Mouse (Mus musculus) megakaryocyte, embryonic 14.5 days (primary cell): ENCODE data around the gene Pisd.

Experiments used
- FLI1 ChIP-seq: IDR thresholded peaks from 2 replicates; pipeline ENCODE4 v1.6.1; 2012; ENCODE audit warnings: low read length, inconsistent platforms, mixed read lengths
- GATA1 ChIP-seq: IDR thresholded peaks from 3 replicates; pipeline ENCODE4 v1.6.1; 2012; ENCODE audit warnings: mixed read lengths, low read length, inconsistent platforms, borderline replicate concordance

DNA sequence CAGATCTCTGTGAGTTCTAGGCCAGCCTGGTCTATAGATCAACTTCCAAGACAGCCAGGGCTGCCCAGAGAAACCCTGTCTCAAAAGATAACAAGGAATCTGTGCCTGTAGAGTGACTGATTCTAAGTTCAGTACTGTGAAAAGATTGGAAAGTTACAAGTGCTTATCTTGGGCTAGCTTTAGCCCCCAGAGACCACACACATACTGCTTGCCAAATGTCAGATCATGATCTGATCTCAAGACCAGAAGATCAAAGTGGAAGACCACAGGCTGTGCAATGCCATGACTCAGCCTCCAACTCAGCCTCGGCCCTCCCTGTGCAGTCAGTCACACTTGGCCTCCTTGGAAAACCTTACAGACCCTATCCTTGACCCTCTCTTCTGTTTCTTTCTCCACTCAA, 49.1 kb upstream of the Pisd start:
- TF ChIP-seq GATA1 = no peak
- TF ChIP-seq FLI1 = no peak
